In the genomic region with DNA sequence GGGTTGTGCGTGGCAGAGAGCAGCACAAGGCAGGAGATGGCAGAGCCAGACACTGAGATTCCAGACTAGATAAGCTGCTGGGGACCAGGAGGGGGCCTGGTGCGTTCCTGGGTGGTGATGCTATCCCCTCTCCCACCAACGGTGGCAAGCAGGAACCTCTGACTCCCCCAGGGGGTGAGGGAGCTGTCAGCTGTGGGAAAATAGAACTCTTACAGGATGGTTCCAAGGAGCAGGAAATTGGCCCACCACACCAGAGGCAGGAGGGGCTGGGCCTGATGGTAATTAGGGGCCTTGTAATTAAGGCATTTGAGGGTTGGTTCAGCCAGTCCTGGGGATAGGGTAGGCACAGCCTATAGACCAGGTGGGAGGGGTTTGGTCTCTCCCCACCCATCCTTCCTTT, we compare ENCODE assay signal across 28 mouse cellular contexts. TPM values are rescaled to one million over a fixed set of nuclear protein-coding genes. Genes with fewer than 3 reads are reported as not detected.
A peak's percentile ranks its signal among the peaks of the same experiment; 100 is the strongest.
DNase-seq lines count a peak whose midpoint lies in the region; ATAC-seq and TF ChIP-seq lines count a peak whose summit lies in the region.
"Had no signal": no experiment of that assay in that cellular context is flagged by ENCODE, and none has a peak within 500 bp of the region (broad histone marks: within the 10 kb centered on the region; RNA-seq: fewer than 3 reads in every experiment).

No protein-coding gene starts in this region.

- no peaks in the 10 kb centered on the region for H3K36me3 ChIP-seq in forebrain, embryonic 10.5 days (replicated peaks)
- H3K36me3 ChIP-seq in forebrain, embryonic 12.5 days (replicated peaks): no peaks in the 10 kb centered on the region
- no peaks in the 10 kb centered on the region for H3K36me3 ChIP-seq in kidney, embryonic 14.5 days (ENCODE audit: control insufficient read depth, insufficient read depth, low read length)
- H3K36me3 ChIP-seq in intestine, embryonic 15.5 days: no peaks in the 10 kb centered on the region
- no peaks in the 10 kb centered on the region for H3K36me3 ChIP-seq in stomach, postnatal 0 days (ENCODE audit: control insufficient read depth, insufficient read depth, low read length)
- H3K36me3 ChIP-seq: hindbrain, embryonic 15.5 days; limb, embryonic 12.5 days; liver, embryonic 13.5 days; lung, embryonic 15.5 days; neural tube, embryonic 12.5 days had no signal

- no peak for TF ChIP-seq EP300 in stomach, postnatal 0 days (optimal IDR thresholded peaks at IDR 0.05)

- no peak for ATAC-seq in forebrain, embryonic 12.5 days (ENCODE audit: low FRiP score)
- ATAC-seq in kidney, embryonic 14.5 days (ENCODE audit: low FRiP score, low TSS enrichment): 0 out of 2 replicates have a peak, but pooled peaks have one; percentile 5
- peak; percentile 27; the same call in 1 of the 2 replicates for ATAC-seq in intestine, embryonic 15.5 days
- ATAC-seq in stomach, postnatal 0 days (ENCODE audit: low FRiP score, low TSS enrichment): no peak
- ATAC-seq: forebrain, embryonic 16.5 days; Patski had no signal

- H3K4me1 ChIP-seq in forebrain, embryonic 10.5 days: peaks cover 19% of the 10 kb centered on the region
- peaks cover 14% of the 10 kb centered on the region; the same call in 1 of the 2 replicates for H3K4me1 ChIP-seq in forebrain, embryonic 12.5 days
- H3K4me1 ChIP-seq in kidney, embryonic 14.5 days (ENCODE audit: control insufficient read depth, insufficient read depth, low read length): no peaks in the 10 kb centered on the region
- peaks cover 10% of the 10 kb centered on the region for H3K4me1 ChIP-seq in intestine, embryonic 15.5 days (replicated peaks)
- no peaks in the 10 kb centered on the region for H3K4me1 ChIP-seq in stomach, postnatal 0 days (replicated peaks; ENCODE audit: control insufficient read depth, insufficient read depth)
- H3K4me1 ChIP-seq: liver, embryonic 13.5 days had no signal

- no peak for DNase-seq in forebrain, embryonic 10.5 days (ENCODE audit: extremely low spot score, low spot score)
- no peak for DNase-seq in kidney, postnatal 4 days
- no peak for DNase-seq in stomach, postnatal 0 days (ENCODE audit: low spot score)
- DNase-seq in cerebellum, adult 18-20 months: no peak
- DNase-seq in lung, postnatal 36 days: no peak
- DNase-seq: adrenal gland, postnatal 10 days; cerebellum, adult 11 months; cerebellum, postnatal 14 days; heart, postnatal 14 days; kidney, adult 8-10 months; kidney, postnatal 25 days; layer of hippocampus, adult 9-11 months; liver, embryonic 13.5 days; right cerebral cortex, postnatal 25 days; thymus, postnatal 14 days had no signal

- peaks cover 7% of the 10 kb centered on the region for H3K27me3 ChIP-seq in forebrain, embryonic 10.5 days (ENCODE audit: poor library complexity, severe bottlenecking)
- peaks cover 3% of the 10 kb centered on the region; the same call in 1 of the 2 replicates for H3K27me3 ChIP-seq in forebrain, embryonic 12.5 days
- no peaks in the 10 kb centered on the region for H3K27me3 ChIP-seq in kidney, embryonic 14.5 days (ENCODE audit: control insufficient read depth, insufficient read depth, low read length)
- no peaks in the 10 kb centered on the region for H3K27me3 ChIP-seq in intestine, embryonic 15.5 days (replicated peaks)
- H3K27me3 ChIP-seq in stomach, postnatal 0 days (ENCODE audit: control insufficient read depth, insufficient read depth, low read length): no peaks in the 10 kb centered on the region
- H3K27me3 ChIP-seq: hindbrain, embryonic 15.5 days; limb, embryonic 12.5 days; liver, embryonic 13.5 days; neural tube, embryonic 12.5 days; Patski had no signal

- 53% methylated on average over 3 of the region's 3 CpGs for WGBS in forebrain, embryonic 10.5 days
- WGBS in forebrain, embryonic 12.5 days: 39% methylated on average over 3 of the region's 3 CpGs
- WGBS in kidney, embryonic 14.5 days: 14% methylated on average over 3 of the region's 3 CpGs
- 34% methylated on average over 3 of the region's 3 CpGs for WGBS in intestine, embryonic 15.5 days
- WGBS in stomach, postnatal 0 days: 38% methylated on average over 3 of the region's 3 CpGs

- 0 out of 2 replicates have a peak overlapping the region, but pooled peaks have one; percentile 21 for H3K27ac ChIP-seq in forebrain, embryonic 10.5 days
- no peak overlapping the region for H3K27ac ChIP-seq in forebrain, embryonic 12.5 days
- H3K27ac ChIP-seq in kidney, embryonic 14.5 days (ENCODE audit: low read depth, low read length): no peak overlapping the region
- peak overlapping the region; percentile 78 for H3K27ac ChIP-seq in intestine, embryonic 15.5 days
- peak overlapping the region; percentile 41 for H3K27ac ChIP-seq in stomach, postnatal 0 days (replicated peaks)
- H3K27ac ChIP-seq: hindbrain, embryonic 15.5 days; left cerebral cortex, adult 2 months; limb, embryonic 12.5 days; liver, embryonic 13.5 days; lung, embryonic 15.5 days; neural tube, embryonic 12.5 days had no signal

- H3K9me3 ChIP-seq in forebrain, embryonic 10.5 days: no peaks in the 10 kb centered on the region
- no peaks in the 10 kb centered on the region for H3K9me3 ChIP-seq in forebrain, embryonic 12.5 days
- H3K9me3 ChIP-seq in kidney, embryonic 14.5 days (ENCODE audit: control insufficient read depth, low read length): no peaks in the 10 kb centered on the region
- H3K9me3 ChIP-seq in intestine, embryonic 15.5 days: no peaks in the 10 kb centered on the region
- no peaks in the 10 kb centered on the region for H3K9me3 ChIP-seq in stomach, postnatal 0 days (ENCODE audit: control insufficient read depth, low read length)
- H3K9me3 ChIP-seq: hindbrain, embryonic 15.5 days; limb, embryonic 12.5 days; liver, embryonic 13.5 days; lung, embryonic 15.5 days; neural tube, embryonic 12.5 days had no signal

- TF ChIP-seq CTCF in stomach, postnatal 0 days (IDR thresholded peaks at IDR 0.05; ENCODE audit: low read depth): no peak

- H3K4me2 ChIP-seq in forebrain, embryonic 12.5 days: no peak overlapping the region
- H3K4me2 ChIP-seq in kidney, embryonic 14.5 days (replicated peaks; ENCODE audit: low read depth, low read length): no peak overlapping the region
- no peak overlapping the region for H3K4me2 ChIP-seq in intestine, embryonic 15.5 days (replicated peaks)
- no peak overlapping the region for H3K4me2 ChIP-seq in stomach, postnatal 0 days (replicated peaks; ENCODE audit: low read depth)
- H3K4me2 ChIP-seq: heart, embryonic 11.5 days; hindbrain, embryonic 15.5 days; limb, embryonic 12.5 days; liver, embryonic 13.5 days; lung, embryonic 15.5 days; midbrain, embryonic 11.5 days; neural tube, embryonic 12.5 days had no signal

- no peak overlapping the region for H3K9ac ChIP-seq in forebrain, embryonic 12.5 days
- H3K9ac ChIP-seq in kidney, embryonic 14.5 days (ENCODE audit: low read depth, low read length): no peak overlapping the region
- no peak overlapping the region for H3K9ac ChIP-seq in intestine, embryonic 15.5 days
- no peak overlapping the region for H3K9ac ChIP-seq in stomach, postnatal 0 days (ENCODE audit: low read length)
- H3K9ac ChIP-seq: hindbrain, embryonic 15.5 days; limb, embryonic 12.5 days; liver, embryonic 13.5 days; lung, embryonic 15.5 days; neural tube, embryonic 12.5 days had no signal

- no peak overlapping the region for H3K4me3 ChIP-seq in forebrain, embryonic 10.5 days
- no peak overlapping the region for H3K4me3 ChIP-seq in forebrain, embryonic 12.5 days (replicated peaks)
- H3K4me3 ChIP-seq in kidney, embryonic 14.5 days (ENCODE audit: low read length): no peak overlapping the region
- no peak overlapping the region for H3K4me3 ChIP-seq in intestine, embryonic 15.5 days (replicated peaks)
- H3K4me3 ChIP-seq in stomach, postnatal 0 days (ENCODE audit: low read depth, low read length): no peak overlapping the region
- H3K4me3 ChIP-seq: hindbrain, embryonic 15.5 days; left cerebral cortex, adult 2 months; limb, embryonic 12.5 days; liver, embryonic 13.5 days; lung, embryonic 15.5 days; neural tube, embryonic 12.5 days had no signal

RNA-seq across cellular contexts. Expression of a gene that starts 51.8 kb away (rescaled TPM):
- polyA plus RNA-seq in forebrain, embryonic 10.5 days (2016; fragmentation: Nextera tagmentation; extraction: Ambion mirVana): not detected in 2 replicates
- 0.22 TPM in 1 of 2 replicates, not detected in the other for polyA plus RNA-seq in forebrain, embryonic 12.5 days (2016; fragmentation: Nextera tagmentation; extraction: Ambion mirVana)
- polyA plus RNA-seq in kidney, embryonic 14.5 days (2014; fragmentation: Nextera tagmentation; extraction: Ambion mirVana): not detected in 2 replicates
- polyA plus RNA-seq in intestine, embryonic 15.5 days (2015; fragmentation: Nextera tagmentation; extraction: Ambion mirVana): 5.1 and 5.2 TPM in 2 replicates
- polyA plus RNA-seq in stomach, postnatal 0 days (2015; fragmentation: Nextera tagmentation; extraction: Ambion mirVana): 1.9 and 2.2 TPM in 2 replicates
- polyA plus RNA-seq: midbrain, embryonic 11.5 days; neural tube, embryonic 12.5 days; Patski; spleen, adult 2 months had no signal

Comparison
In these comparisons a context has a peak if more than half of its experiments do, and no peak if none do; other contexts are left out.
1. H3K27ac ChIP-seq: peak in forebrain, embryonic 10.5 days (single experiment), intestine, embryonic 15.5 days (single experiment) and stomach, postnatal 0 days (single experiment); none in forebrain, embryonic 12.5 days (single experiment) and kidney, embryonic 14.5 days (single experiment).
2. ATAC-seq: peak in kidney, embryonic 14.5 days (single experiment) and intestine, embryonic 15.5 days (single experiment); none in forebrain, embryonic 12.5 days (single experiment) and stomach, postnatal 0 days (single experiment).